Comparison of ENCODE assay signal across 14 mouse cellular contexts in genomic region chr19:32269141-32269843, GRCm38 (mm10).
DNase-seq lines count a peak whose midpoint lies in the region; ATAC-seq and TF ChIP-seq lines count a peak whose summit lies in the region.
"Had no signal": no experiment of that assay in that cellular context is flagged by ENCODE, and none has a peak within 500 bp of the region (broad histone marks: within the 10 kb centered on the region; RNA-seq: fewer than 3 reads in every experiment).

No protein-coding gene starts in this region.

- peak overlapping the region; percentile 19; the same call in 1 of the 2 replicates for H3K27ac ChIP-seq in heart, adult 2 months
- H3K27ac ChIP-seq in layer of hippocampus, adult 2 months: peak overlapping the region; percentile 63
- 0 out of 2 replicates have a peak overlapping the region, but pooled peaks have one; percentile 13 for H3K27ac ChIP-seq in stomach, postnatal 0 days (replicated peaks)
- no peak overlapping the region for H3K27ac ChIP-seq in neural tube, embryonic 15.5 days (replicated peaks)
- H3K27ac ChIP-seq: heart, embryonic 13.5 days; kidney, postnatal 0 days; neural tube, embryonic 12.5 days had no signal

- no peak for TF ChIP-seq EP300 in heart, adult 2 months (IDR thresholded peaks at IDR 0.05; ENCODE audit: insufficient read depth, low read depth, low read length)
- no peak for TF ChIP-seq EP300 in stomach, postnatal 0 days (optimal IDR thresholded peaks at IDR 0.05)

- H3K9me3 ChIP-seq in stomach, postnatal 0 days (ENCODE audit: control insufficient read depth, low read length): no peaks in the 10 kb centered on the region
- H3K9me3 ChIP-seq in neural tube, embryonic 15.5 days (replicated peaks): no peaks in the 10 kb centered on the region
- H3K9me3 ChIP-seq: heart, embryonic 13.5 days; neural tube, embryonic 12.5 days had no signal

- peaks cover 9% of the 10 kb centered on the region for H3K4me1 ChIP-seq in heart, adult 2 months (ENCODE audit: control insufficient read depth, insufficient read depth, low read length)
- H3K4me1 ChIP-seq in stomach, postnatal 0 days (replicated peaks; ENCODE audit: control insufficient read depth, insufficient read depth): 0 out of 2 replicates have a peak, but pooled peaks cover 5% of the 10 kb centered on the region
- peaks cover under 1% of the 10 kb centered on the region; the same call in 1 of the 2 replicates for H3K4me1 ChIP-seq in neural tube, embryonic 15.5 days

- no peaks in the 10 kb centered on the region for H3K79me2 ChIP-seq in heart, adult 2 months (replicated peaks; ENCODE audit: control insufficient read depth, insufficient read depth, low read length)

- ATAC-seq in stomach, postnatal 0 days (ENCODE audit: low FRiP score, low TSS enrichment): no peak
- ATAC-seq in neural tube, embryonic 15.5 days (ENCODE audit: low FRiP score): no peak

- intact Hi-C loops in heart, adult 2 months (cut with DNase I): no loop called here
- intact Hi-C loops in heart, postnatal 36 days (cut with DNase I): no loop called here

- DNase-seq in heart, adult 2 months: no peak
- no peak for DNase-seq in heart, postnatal 36 days
- no peak for DNase-seq in layer of hippocampus, adult 2 months (ENCODE audit: low spot score in 2 of 2)
- no peak for DNase-seq in layer of hippocampus, postnatal 10 days (ENCODE audit: low spot score in 2 of 2)
- DNase-seq in retina, postnatal 1 day: peak; percentile 59
- DNase-seq in retina, embryonic 14.5 days (ENCODE audit: low spot score): no peak
- no peak for DNase-seq in stomach, postnatal 0 days (ENCODE audit: low spot score)
- DNase-seq: adrenal gland, postnatal 10 days; cerebellum, adult 2 months; gastrocnemius, postnatal 36 days had no signal

- no peaks in the 10 kb centered on the region for H3K27me3 ChIP-seq in heart, adult 2 months (ENCODE audit: control insufficient read depth, insufficient read depth, low read length)
- no peaks in the 10 kb centered on the region for H3K27me3 ChIP-seq in stomach, postnatal 0 days (ENCODE audit: control insufficient read depth, insufficient read depth, low read length)
- no peaks in the 10 kb centered on the region for H3K27me3 ChIP-seq in neural tube, embryonic 15.5 days (replicated peaks)
- H3K27me3 ChIP-seq: heart, embryonic 13.5 days; neural tube, embryonic 12.5 days had no signal

- peaks cover 5% of the 10 kb centered on the region for H3K36me3 ChIP-seq in heart, adult 2 months (ENCODE audit: control insufficient read depth, insufficient read depth, low read length)
- H3K36me3 ChIP-seq in stomach, postnatal 0 days (ENCODE audit: control insufficient read depth, insufficient read depth, low read length): no peaks in the 10 kb centered on the region
- H3K36me3 ChIP-seq in neural tube, embryonic 15.5 days: no peaks in the 10 kb centered on the region
- H3K36me3 ChIP-seq: heart, embryonic 13.5 days; neural tube, embryonic 12.5 days had no signal

- TF ChIP-seq CTCF in heart, adult 2 months (IDR thresholded peaks at IDR 0.05): no peak
- no peak for TF ChIP-seq CTCF in layer of hippocampus, adult 2 months (conservative IDR thresholded peaks at IDR 0.05)
- TF ChIP-seq CTCF in stomach, postnatal 0 days (IDR thresholded peaks at IDR 0.05; ENCODE audit: low read depth): no peak

- WGBS in heart, adult 2 months: 77% methylated on average over 12 of the region's 12 CpGs
- 82% methylated on average over 12 of the region's 12 CpGs for WGBS in stomach, postnatal 0 days
- 84% methylated on average over 12 of the region's 12 CpGs for WGBS in neural tube, embryonic 15.5 days

- no peak overlapping the region for H3K4me3 ChIP-seq in heart, adult 2 months
- H3K4me3 ChIP-seq in layer of hippocampus, adult 2 months: no peak overlapping the region
- H3K4me3 ChIP-seq in stomach, postnatal 0 days (ENCODE audit: low read depth, low read length): no peak overlapping the region
- H3K4me3 ChIP-seq in neural tube, embryonic 15.5 days (replicated peaks): no peak overlapping the region
- H3K4me3 ChIP-seq: heart, embryonic 13.5 days; neural tube, embryonic 12.5 days had no signal

- no peak for TF ChIP-seq POLR2A in heart, adult 2 months (IDR thresholded peaks at IDR 0.05; ENCODE audit: insufficient read depth, low read depth, low read length)

- no peak overlapping the region for H3K4me2 ChIP-seq in stomach, postnatal 0 days (replicated peaks; ENCODE audit: low read depth)
- no peak overlapping the region for H3K4me2 ChIP-seq in neural tube, embryonic 15.5 days
- H3K4me2 ChIP-seq: heart, embryonic 13.5 days; neural tube, embryonic 12.5 days had no signal

- no peak overlapping the region for H3K9ac ChIP-seq in heart, adult 2 months (ENCODE audit: low read depth, low read length)
- H3K9ac ChIP-seq in stomach, postnatal 0 days (ENCODE audit: low read length): no peak overlapping the region
- no peak overlapping the region for H3K9ac ChIP-seq in neural tube, embryonic 15.5 days (replicated peaks)
- H3K9ac ChIP-seq: heart, embryonic 13.5 days; neural tube, embryonic 12.5 days had no signal
